Mouse (Mus musculus): ENCODE measurements around the gene Pcsk6. TPM values are rescaled to one million over a fixed set of nuclear protein-coding genes. Genes with fewer than 3 reads are reported as not detected.
"Not testable (repeated sequence)": the region's sequence is repeated elsewhere in the genome, so short reads cannot be mapped to it uniquely, and the experiment has no call there.

The Pcsk6 gene
- total RNA-seq (2021): 10 to 100 TPM; 49.3 to 53.8 TPM

DNA sequence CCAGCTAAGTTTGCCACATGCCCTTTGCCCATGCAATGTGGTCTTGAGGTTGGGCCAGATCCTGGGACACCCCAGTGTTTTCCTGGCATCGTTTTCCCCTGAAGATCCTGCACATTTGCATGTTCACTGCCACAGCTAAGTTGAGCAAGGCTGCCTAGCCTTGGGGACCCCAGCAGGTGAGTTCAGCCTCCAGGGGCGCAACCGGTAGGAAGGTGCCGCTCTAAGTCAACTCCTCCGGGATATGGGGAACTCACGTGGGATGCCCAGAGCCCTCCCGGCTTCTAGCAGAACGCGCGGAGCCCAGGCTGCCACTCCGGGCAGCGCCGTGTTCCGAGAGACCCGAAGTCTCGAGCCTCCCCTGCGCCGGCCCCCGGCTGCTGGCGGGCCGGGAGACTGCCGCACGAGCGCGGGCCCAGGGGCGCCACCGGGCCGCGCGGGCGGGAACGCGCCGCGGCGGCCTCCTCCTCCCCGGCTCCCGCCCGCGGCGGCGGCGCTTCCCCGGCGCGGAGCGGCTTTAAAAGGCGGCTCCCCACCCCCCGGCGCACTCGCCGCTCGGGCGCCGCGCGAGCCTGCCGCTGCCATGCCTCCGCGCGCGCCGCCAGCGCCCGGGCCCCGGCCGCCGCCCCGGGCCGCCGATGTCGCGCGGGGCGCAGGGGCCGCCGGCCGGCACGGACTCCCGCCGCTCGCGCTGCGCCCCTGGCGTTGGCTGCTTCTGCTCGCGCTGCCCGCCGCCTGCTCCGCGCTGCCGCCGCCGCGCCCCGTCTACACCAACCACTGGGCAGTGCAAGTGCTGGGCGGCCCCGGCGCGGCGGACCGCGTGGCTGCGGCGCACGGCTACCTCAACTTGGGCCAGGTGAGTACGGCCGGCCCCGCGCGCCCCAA lies at the start of gene Pcsk6:
TSS of gene Pcsk6 (plus strand) at position 144 of the 882 bp plus-strand sequence.
- intact Hi-C loops (cut with DNase I): loop anchor here (2.0 to 10.0 kb wide), 3 partner anchors 59 to 195 kb away; partner anchors contain the start of gene Snrpa1
- DNase-seq: peak; percentile 55 to 68

DNA sequence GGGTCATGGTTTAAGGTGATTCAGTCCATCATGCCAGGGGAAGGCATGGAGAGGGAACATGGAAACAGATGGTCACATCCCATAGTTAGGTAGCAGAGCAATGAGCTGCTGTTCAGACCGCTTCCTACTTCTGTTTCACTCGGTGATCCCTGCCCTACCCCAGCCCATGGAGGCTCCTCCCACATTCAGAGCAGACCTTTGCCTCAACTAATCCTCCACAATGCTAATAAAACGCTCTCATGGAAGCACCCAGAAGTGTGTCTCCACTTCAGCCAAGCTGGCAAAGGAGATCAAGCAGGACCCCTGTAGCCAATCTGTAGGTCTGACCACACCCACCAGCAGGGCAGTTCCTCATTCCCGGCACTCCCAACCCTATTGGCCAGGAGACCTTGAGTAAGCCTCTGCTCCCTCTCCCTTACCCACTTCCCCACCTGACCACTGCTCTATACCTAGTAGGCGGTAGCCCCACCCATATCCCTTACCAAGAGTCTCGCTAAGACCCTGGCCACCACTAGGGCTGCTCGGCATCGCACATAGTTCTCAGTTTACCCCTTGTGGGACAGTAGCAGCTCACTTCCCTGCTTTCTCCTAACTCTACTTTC lies 47.8 kb upstream of the Pcsk6 start:
- intact Hi-C loops (cut with DNase I): no loop called here
- no peak for DNase-seq

DNA sequence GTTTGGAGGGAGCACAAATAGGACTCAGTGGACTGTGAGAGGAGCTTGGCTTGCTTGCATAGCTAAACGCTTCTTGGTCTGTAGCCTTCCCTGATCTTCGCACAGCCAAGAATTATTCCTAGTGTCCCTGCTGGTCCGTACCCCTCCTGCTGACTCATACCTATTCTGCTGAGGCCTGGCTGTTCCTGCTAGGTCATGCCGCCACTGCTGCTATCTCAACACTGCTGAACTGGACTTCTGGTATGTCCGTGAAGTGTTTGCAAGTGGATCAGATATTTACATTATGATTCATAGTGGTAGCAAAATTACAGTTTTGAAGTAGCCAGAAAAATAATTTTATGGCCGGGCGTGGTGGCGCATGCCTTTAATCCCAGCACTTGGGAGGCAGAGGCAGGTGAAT lies 44.0 kb upstream of the Pcsk6 start:
- intact Hi-C loops (cut with DNase I): no loop called here
- no peak for DNase-seq

DNA sequence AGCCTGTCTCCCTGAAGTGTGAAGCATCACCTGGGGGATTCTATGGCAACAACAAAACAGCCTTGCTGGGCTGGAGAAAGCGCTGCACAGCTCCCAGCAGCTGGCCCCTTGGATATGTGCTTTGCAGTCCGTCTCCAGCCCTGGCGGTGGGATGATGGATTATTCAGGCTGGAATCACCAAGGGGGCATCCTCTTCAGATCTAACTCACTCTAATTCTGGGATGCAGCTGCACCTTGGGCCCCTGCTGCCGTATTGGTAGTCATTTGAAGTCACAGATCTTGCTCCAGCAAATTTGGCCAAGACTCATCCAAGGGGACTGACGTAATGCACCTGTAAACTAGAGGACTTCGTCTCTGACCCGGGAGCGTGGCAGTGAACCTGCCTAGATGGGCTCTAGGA lies 41.1 kb upstream of the Pcsk6 start:
- DNase-seq: no peak
- intact Hi-C loops (cut with DNase I): no loop called here

DNA sequence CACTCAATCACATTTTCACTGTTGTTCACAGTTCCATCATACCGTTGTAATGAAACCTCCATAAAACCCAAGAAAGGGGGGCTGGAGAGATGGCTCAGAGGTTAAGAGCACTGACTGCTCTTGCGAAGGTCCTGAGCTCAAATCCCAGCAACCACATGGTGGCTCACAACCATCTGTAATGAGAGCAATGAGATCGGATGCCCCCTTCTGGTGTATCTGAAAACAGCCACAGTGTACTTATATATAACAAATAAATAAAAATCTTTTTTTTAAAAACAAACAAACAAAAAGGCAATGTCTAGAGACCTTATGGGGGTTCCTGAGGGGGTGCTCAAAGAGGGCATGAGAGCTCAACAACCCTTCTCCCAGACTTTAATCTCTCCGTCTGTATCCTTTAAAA lies 39.6 kb upstream of the Pcsk6 start:
- DNase-seq; intact Hi-C loops (cut with DNase I): not testable (repeated sequence)

DNA sequence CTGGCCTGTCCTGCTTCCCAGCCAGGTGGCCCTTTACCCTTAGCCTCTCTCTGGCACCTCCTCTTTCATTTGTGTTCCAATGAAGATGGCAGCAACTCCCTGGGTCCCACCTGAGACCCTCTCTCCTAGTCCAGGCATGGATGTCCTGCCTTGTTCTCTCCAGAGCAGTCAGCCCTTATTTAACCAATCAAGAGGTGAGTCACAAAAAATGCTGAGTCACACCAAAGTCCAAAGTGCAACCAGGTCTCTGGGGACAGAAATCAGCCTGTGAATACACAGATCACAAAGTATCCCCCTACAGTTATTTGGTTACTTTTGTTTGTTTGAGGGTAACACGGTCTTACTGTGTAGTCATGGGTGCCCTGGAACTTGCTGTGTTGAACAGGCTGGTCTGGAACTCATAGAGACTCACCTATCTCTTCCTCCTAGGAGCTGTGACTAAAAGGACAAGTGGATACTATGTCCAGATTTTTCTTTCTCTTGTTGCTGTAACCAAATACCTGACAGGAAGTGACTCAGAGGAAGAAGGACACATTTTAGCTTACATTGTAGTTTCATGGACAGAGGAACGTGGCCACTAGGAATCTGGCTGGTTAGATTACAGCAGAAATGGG lies 38.9 kb upstream of the Pcsk6 start:
- intact Hi-C loops (cut with DNase I): no loop called here

DNA sequence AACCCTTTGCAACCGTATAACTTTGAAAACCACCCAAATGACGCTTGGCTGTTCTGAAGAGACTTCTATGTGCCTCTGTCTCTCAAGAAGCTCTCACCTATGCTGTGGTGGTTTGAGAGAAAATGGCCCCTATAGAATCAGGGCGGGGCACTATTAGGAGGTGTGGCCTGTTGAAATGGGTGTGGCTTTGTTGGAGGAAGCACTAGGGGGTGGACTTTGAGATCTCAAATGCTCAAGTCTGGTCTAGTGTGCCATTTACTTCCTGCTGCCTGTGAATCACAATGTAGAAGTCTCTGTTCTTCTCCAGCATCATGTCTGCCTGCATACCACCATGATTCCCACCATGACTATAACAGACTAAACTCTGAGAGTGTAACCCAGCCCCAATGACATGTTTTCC lies 21.8 kb upstream of the Pcsk6 start:
- intact Hi-C loops (cut with DNase I): no loop called here

More for the DNA sequence above, 38.9 kb upstream of the Pcsk6 start:
- DNase-seq: no peak

DNA sequence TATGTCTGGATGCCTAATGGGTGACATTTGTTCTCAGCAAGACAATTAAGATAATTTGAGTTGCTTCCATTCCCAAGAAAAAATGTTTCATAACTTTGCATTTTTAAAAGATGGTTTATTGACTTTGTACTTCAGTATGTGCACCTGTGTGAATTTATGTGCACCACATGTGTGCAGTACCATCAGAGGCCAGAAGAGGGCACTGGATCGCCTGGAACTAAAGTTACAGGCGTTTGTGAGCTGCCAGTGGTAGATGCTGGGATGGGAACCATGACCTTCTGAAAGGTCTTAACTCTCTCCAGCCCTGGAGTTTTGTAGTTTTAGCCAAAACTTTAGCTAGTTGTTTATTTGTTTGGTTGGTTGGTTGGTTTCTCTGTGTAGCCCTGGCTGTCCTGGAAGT lies 18.3 kb upstream of the Pcsk6 start:
- no peak for DNase-seq
- intact Hi-C loops (cut with DNase I): no loop called here

More for the DNA sequence above, 21.8 kb upstream of the Pcsk6 start:
- DNase-seq: no peak

DNA sequence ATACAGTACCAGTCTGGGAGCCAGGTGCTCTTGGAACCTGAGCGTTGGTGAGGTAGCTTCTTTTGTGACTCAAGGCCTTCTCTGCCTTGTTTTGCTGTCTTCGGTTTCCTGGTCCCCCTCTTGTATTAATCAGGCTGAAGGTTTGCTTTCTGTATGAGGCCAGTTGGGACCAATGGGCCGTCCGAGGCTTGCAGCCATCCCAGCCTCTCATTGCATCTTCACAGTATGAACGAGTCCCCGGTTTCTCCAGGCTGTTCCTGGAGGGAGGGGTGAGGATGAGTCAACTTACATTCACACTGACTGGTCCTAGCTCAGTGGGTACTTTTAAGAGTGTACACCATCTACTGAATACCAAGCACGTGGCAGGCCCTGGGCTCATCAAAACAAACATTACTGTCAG lies 553 bp upstream of the Pcsk6 start:
- intact Hi-C loops (cut with DNase I): loop anchor here (2.0 to 10.0 kb wide), 3 partner anchors 58 to 196 kb away; partner anchors contain the start of gene Snrpa1

DNA sequence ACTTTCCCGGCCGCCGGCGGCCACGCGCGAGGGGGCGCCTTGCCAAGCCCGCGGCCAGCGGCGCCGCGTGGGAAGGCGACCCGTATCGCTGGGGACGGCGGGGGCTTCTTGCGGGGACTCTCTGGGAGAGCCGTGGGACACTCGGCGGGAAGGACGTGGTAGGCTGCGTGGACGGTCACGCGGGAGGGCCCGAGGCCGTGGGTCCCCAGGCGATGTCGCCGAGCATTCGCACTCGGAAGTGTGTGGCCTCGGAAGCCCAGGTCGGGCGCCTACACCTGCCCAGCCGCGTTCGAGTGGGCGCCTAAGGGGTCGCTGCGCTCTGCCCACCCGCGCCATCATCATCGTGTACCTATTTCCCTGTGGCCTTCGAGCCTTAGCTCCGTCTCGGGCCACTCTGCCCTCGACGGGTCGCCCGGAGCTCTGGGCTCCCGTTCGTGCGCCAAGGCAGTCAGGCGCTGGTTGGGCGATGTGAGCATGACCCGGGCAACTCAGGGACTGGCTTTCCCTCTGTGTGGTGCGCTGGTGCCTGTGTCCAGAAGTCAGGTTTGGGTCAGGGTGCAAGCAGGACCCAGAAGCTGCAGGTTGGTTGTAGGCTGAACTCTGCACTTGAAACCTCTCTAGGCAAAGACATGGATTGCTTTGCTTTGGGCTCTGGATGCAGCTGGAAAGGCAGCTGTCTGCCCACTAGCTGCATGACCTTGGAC lies 1.1 kb downstream of the Pcsk6 start:
- intact Hi-C loops (cut with DNase I): loop anchor here (5.0 to 10.0 kb wide), 2 partner anchors 158 to 195 kb away; partner anchors contain the start of gene Snrpa1
- no peak for DNase-seq

More for the DNA sequence above, 553 bp upstream of the Pcsk6 start:
- DNase-seq: no peak

DNA sequence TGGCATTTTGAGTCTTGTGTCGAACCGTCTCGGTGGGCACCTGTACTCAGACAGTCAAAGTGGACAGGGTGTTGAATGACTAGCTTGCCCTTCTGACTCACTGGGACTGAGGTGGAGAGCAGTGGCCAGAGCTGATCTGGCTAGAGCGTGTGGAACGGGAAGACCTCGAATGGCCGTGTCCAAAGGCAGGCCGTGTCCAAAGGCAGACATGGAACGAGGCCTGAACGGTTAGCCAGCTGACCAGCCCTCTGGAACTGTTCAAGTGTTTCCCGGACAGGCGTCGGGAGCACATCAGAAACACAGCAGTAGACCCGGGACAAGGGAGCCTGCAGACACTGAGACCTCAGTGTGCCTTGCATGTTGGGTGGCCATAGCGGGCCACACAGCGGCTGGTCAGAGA lies 7.6 kb downstream of the Pcsk6 start:
- peak in 1 of 2 experiments; percentile 37 for DNase-seq
- intact Hi-C loops (cut with DNase I): loop anchor here (10.0 kb wide), 1 partner anchor 164 kb away; no protein-coding TSS in a partner anchor

DNA sequence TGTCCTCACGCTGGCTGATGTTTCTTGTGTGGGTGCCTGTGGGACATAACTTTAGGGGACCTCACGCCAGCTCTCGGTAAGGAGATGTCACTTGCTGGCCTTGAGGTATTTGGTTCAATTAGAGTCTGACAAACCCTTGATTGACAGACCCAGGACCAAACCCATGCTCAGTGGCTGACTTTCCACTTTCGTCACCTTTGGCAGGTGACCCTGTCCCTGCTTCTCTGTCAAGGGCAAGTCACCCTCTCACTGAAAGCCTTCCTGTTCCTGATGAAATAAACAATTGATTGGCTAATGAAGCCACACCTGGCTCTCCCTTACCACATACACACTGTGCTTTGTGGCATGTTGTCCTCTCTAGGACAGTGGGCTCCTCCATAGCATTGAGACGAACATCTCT lies 8.3 kb downstream of the Pcsk6 start:
- intact Hi-C loops (cut with DNase I): loop anchor here (10.0 kb wide), 1 partner anchor 165 kb away; no protein-coding TSS in a partner anchor

DNA sequence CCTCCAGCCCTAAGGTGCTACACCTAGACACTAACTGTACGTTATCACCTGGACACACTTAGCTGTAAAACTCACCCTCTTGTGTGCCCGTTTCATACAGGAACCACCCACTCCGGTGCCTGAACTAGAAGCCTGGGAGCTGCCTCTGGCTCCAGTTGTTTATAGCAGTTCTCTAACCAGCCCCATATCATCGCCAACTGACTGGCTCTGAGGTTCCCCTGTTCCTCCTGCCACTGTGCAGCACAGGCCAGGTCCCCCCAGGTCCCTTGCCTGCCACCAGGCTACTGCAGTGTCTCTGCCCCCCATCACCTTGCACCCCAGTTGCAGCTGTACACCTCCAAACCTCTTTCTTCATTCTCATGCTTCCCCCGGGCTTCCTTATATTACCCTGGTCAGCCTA lies 8.7 kb downstream of the Pcsk6 start:
- DNase-seq: no peak
- intact Hi-C loops (cut with DNase I): no loop called here

More for the DNA sequence above, 8.3 kb downstream of the Pcsk6 start:
- no peak for DNase-seq

DNA sequence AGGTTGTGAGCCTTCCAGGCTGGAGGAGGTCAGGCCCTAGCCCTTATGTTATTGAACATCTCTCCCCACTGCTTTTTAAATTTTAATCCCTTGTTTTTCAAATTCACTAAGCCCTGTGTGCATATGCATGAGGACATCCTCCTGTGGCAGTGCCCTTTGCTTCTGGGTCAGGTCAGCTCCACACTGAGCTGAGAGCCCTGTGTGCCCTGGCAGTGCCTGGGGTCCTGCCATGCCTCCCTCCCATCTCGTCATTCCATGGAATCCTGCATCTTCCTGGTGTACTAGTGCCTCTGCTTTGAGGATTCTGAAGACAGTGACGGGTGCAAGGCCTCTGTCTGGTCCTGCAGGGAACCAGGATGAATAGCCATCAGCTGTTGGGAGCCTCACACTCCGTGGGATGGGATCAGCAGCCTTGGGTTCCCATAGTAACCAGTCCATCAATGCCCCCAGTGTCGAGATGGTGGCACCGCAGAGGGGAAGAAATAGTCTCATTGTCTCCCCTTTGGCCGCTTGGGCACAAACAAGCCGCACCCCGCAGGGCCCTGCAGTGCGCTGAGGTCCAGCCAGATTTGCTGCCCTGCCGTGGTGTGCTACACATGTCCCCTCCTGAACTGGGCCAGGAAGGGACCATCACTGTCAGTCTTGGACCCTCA lies 9.5 kb downstream of the Pcsk6 start:
- intact Hi-C loops (cut with DNase I): no loop called here
- no peak for DNase-seq

DNA sequence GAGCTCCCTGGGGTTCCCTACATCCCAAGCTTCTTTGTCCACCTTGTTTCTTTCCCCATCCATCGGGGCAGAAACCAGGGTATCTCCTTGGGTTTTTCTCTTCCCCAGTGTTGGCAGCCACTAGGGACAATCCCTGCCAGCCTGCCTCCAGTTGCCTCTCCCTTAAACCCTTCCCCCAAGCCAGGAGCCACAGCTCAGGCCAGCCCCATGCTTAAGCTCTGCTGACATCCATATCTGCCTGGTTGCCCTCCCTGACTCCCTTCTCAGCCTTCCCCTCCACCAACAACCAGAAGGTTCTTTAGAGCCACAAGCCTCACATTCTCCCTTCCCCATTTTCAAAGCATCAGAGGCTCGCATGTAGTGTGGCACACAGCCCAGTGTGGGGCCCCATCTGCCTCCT lies 10.3 kb downstream of the Pcsk6 start:
- intact Hi-C loops (cut with DNase I): no loop called here
- DNase-seq: no peak

DNA sequence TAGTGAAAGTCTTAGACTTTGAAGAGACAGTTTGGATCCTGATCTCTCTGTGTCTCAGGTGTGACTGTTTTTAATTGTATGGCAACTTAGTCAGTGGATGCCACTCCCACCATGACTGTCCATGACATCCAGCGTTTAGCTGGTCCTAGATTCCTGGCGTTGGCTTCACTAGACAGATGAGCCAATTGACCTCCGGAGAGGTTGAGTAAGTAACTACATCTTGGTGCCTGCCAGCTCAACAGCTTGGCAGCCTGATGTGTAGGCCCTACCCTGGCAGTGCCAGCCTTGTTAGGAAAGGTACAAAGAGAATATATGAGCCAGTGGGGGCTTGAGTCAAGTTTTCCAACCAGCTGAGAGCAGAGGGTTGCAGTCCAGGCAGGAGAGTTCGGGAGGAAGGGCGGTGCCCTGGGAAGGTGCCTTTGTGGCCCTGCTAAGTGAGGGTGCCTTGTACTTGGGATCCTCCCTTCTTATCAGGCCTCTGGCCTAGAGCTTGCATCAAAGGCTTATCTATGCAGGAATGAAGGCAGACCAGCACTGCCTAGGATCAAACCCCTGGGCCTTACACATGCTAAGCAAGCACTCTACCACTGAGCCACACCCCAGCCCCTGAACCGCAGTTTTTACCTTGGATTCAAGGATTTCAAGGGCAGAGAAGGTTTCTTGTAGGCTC lies 11.8 kb downstream of the Pcsk6 start:
- DNase-seq: no peak
- intact Hi-C loops (cut with DNase I): no loop called here

DNA sequence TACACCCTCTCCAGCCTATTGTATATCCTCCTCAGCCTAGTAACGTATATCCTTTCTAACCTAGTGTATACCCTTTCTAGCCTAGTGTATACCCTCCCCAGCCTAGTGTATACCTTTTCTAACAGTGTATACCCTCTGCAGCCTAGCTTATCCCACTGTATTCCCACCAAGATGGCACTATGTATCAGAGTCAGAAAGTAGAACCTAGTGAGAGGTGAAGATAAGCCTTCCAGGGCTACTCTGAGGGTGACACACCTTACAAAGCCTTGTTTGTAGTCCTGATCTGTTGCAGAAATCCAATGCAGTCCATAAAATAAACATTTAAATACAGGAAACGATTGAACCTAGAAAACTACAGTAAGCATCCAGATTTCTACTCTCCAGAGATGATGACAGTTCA lies 12.4 kb downstream of the Pcsk6 start:
- intact Hi-C loops (cut with DNase I): no loop called here
- no peak for DNase-seq

DNA sequence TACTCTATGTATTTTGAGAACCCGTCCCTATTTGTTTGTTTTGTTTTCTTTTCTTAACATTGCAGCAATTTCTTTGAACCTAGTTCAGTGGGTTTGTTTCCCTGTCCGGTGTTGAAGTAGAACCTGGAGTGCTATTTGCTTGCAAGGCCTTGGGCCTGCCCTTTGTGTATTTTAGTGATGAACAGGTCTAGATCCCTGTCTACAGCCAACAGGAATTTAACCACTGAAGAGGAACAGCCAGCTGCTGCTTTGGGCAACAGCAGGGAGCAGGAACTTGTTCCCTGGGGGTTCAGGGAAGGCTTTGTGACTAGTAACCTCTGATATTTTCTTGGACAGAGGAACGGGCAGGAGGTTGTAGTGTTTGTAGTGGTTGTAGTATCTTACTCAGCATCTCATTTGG lies 15.1 kb downstream of the Pcsk6 start:
- intact Hi-C loops (cut with DNase I): no loop called here
- DNase-seq: no peak

DNA sequence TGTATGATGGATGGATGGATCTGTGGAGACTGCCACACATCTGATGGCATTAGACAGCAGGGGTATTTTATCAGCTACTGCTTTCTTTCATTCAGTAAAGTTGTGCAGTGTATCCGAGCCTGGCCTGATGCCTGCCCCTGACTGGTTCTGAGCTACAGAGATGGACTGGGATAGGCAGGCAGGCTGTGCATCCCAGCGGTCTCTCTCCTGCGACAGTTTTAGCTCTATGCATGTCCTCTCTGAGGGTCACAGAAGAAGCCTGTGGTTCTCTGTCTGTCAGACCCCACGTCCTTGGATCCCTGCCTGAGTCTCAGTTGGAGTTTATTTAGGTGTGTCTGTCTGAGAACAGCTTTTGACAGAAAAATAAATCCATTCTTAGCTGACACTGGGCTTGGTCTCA lies 16.7 kb downstream of the Pcsk6 start:
- DNase-seq: no peak
- intact Hi-C loops (cut with DNase I): no loop called here

DNA sequence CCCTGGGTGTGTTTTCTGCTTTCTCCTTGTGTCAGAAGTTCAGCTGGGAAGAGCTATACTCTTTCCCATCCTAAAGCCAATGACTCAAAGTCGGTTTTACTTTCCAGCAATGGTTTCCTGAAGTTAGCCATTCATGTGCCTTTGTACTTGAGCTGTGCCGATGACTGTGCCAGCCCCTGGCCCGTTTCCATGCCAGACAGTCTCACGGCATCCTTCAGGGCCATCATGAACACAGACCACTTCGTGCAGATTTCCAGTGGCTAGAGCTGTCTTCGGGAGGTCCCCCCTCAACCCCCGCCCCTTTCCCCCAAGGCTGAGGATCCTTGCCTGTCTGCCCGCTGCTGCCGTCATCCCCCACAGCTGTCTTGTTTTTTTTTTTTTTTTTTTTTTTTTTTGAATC lies 17.8 kb downstream of the Pcsk6 start:
- intact Hi-C loops (cut with DNase I): no loop called here
- no peak for DNase-seq

All from heart, postnatal 36 days (tissue).